Mouse (Mus musculus) bone marrow macrophage, adult 2 months (primary cell): Measurements from ENCODE around the gene Clic5. TPM values are rescaled to one million over a fixed set of nuclear protein-coding genes. Genes with fewer than 3 reads are reported as not detected.

Source experiments
- H3K27ac ChIP-seq: 2 replicates; pipeline ENCODE4 v1.5.1; 2012; ENCODE audit warnings: low read depth, low read length; ENCODE audit not compliant: insufficient read depth
- H3K4me1 ChIP-seq: 2 replicates; pipeline ENCODE4 v1.6.1; 2012; ENCODE audit warnings: low read length; ENCODE audit not compliant: control insufficient read depth, insufficient read depth
- H3K4me3 ChIP-seq: 2 replicates; pipeline ENCODE4 v1.5.1; 2012; ENCODE audit warnings: mild to moderate bottlenecking, low read length, moderate library complexity; ENCODE audit not compliant: insufficient read depth
- CTCF ChIP-seq: IDR thresholded peaks from 2 replicates; pipeline ENCODE4 v1.5.1; 2012; ENCODE audit warnings: low read depth, mild to moderate bottlenecking, low read length, moderate library complexity
- POLR2A ChIP-seq: IDR thresholded peaks from 2 replicates; pipeline ENCODE4 v1.6.1; 2012; ENCODE audit warnings: mild to moderate bottlenecking, low read depth, low read length, borderline replicate concordance
- polyA plus RNA-seq: library from polyadenylated mRNA; stranded (reverse); fragments of >200 nt; gene quantifications from 2 replicates; pipeline ENCODE4 v1.2.4, GENCODE M21; 2012; ENCODE audit not compliant: missing spikeins, insufficient read depth, insufficient read length

The Clic5 gene
- 0.12 and 0.13 TPM in 2 replicates for polyA plus RNA-seq

- peaks cover 13% of the 10 kb centered on the region for H3K4me1 ChIP-seq
- TF ChIP-seq CTCF, result no peak
- TF ChIP-seq POLR2A, result no peak
- peak within 1 kb of the TSS; percentile 30 for H3K4me3 ChIP-seq
- no peak within 1 kb of the TSS for H3K27ac ChIP-seq
Observed at GRCm38 (mm10) chr17:44188042-44188768, at the start of gene Clic5. Gene Clic5 (plus strand): TSS chr17:44188584.

DNA sequence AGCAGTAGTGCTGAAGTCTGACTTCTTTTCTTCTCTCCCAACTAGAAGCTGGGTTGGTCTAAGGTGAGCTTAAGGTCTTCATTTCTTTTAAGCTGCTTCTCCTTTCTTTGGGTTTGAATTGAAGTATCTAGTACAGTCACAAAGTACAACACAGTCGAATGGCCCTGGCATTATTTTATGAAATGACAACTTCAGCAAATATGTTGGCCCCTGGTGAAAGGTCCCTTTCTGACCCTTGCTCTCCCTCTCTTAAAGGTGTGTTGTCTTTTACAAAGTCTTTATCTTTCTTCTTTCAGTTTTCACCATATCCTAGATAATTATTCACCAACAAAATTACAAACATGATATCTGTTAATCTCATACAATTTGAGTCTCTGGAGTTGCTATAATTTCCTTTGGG, 42.6 kb upstream of the Clic5 start:
- no peaks in the 10 kb centered on the region for H3K4me1 ChIP-seq
- no peak for TF ChIP-seq POLR2A
- TF ChIP-seq CTCF, result no peak
- H3K27ac ChIP-seq, result no peak overlapping the region
- H3K4me3 ChIP-seq, result no peak overlapping the region

- no peak for TF ChIP-seq CTCF
- no peaks in the 10 kb centered on the region for H3K4me1 ChIP-seq
- no peak overlapping the region for H3K27ac ChIP-seq
- H3K4me3 ChIP-seq, result no peak overlapping the region
Observed at GRCm38 (mm10) chr17:44148109-44148846, 40.1 kb upstream of the Clic5 start.

GRCm38 (mm10) chr17:44151130-44151529, 37.3 kb upstream of the Clic5 start:
- Histone ChIP-seq H3K4me3 (no peak overlapping the region), H3K4me1 (no peaks in the 10 kb centered on the region), H3K27ac (no peak overlapping the region)
- TF ChIP-seq CTCF, result peak; percentile 85
- no peak for TF ChIP-seq POLR2A

DNA sequence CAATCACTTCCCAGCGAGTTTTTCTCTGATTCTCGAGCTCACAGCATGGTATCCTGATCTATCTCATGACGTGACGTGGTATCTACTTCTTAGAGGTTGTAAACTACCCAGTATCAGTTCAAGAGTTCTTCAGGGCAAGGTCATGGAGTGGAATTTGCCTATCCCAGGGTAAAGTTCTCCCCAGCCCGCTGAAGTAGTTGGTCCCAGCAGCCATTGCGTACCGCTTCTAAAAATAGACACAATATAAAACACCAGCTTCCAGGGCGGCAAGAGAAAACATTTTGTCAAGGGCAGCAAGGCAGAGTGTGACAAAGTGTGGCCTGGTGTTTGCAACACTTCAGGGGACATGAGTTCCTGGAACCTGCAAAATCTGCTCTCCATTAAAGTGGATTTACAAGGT, 36.5 kb upstream of the Clic5 start:
- H3K4me1 ChIP-seq, result no peaks in the 10 kb centered on the region
- H3K27ac ChIP-seq, result no peak overlapping the region
- H3K4me3 ChIP-seq, result no peak overlapping the region
- TF ChIP-seq POLR2A (no peak), CTCF (no peak)

DNA sequence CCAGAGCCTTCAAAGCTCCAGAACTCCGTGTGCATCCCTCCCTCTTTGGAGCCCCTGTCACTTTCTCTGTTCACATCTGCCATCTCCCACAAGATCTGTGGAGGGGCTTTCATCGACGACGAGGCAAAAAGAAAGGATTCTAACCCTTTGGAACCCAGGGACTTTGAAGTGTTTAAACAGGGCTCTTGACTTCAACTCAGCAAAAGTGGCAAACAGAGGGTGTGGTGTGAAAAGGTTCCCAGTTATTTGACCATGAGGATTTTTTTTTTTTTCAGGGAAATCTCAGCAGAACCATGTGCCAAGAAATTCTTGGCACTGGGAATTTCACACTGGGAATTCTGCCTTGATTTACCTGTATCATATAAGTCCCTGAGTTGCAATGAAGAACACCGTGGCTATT, 34.5 kb upstream of the Clic5 start:
- no peak overlapping the region for H3K27ac ChIP-seq
- no peak overlapping the region for H3K4me3 ChIP-seq
- H3K4me1 ChIP-seq, result no peaks in the 10 kb centered on the region
- TF ChIP-seq CTCF (no peak), POLR2A (no peak)

DNA sequence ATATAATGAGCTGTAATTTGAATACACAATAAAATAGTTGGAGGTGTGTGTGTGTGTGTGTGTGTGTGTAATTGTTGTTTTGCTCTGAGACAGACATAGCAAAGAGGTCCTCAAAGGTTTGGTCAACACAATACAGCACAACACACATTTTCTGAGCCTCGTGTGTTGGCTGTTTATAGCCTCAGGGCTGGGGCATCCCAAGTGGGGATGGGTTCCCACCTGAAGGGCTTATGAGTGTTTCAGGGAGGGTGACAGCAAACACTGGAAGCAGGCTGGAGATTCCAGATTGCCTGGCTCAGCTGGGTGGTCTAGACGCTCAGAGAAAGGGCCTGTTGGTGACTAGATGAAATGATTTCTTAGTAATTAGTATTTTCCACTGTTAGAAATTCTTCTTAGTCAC, 33.2 kb upstream of the Clic5 start:
- Histone ChIP-seq H3K4me1 (no peaks in the 10 kb centered on the region), H3K27ac (no peak overlapping the region), H3K4me3 (no peak overlapping the region)
- TF ChIP-seq POLR2A, result no peak
- no peak for TF ChIP-seq CTCF

- Histone ChIP-seq H3K4me3 (no peak overlapping the region), H3K27ac (no peak overlapping the region)
- no peak for TF ChIP-seq CTCF
- TF ChIP-seq POLR2A, result no peak
Observed at GRCm38 (mm10) chr17:44158186-44158585, 30.2 kb upstream of the Clic5 start.

DNA sequence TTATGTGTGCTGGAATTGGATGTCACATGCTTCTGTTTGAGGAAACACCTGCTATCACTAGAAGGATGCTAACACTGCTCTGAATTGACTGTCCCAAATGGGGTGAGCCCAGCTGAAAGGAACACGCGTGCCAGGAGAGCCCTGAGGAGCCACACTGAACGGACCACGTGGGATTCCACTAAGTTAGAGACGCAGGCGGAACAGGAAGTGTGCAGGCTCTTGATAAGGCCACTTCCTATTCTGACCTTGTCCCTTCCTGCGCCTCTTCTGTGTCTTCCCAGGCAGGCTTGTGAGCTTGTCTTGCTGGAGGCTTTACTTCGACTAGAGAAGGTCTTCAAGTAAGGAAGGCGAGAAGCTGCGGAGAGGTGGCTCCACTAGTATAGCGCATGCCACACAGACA, 27.9 kb upstream of the Clic5 start:
- no peak for TF ChIP-seq POLR2A
- no peak for TF ChIP-seq CTCF
- peaks cover 5% of the 10 kb centered on the region for H3K4me1 ChIP-seq
- H3K27ac ChIP-seq, result no peak overlapping the region
- no peak overlapping the region for H3K4me3 ChIP-seq

More at GRCm38 (mm10) chr17:44158186-44158585, 30.2 kb upstream of the Clic5 start:
- H3K4me1 ChIP-seq, result peaks cover 5% of the 10 kb centered on the region

DNA sequence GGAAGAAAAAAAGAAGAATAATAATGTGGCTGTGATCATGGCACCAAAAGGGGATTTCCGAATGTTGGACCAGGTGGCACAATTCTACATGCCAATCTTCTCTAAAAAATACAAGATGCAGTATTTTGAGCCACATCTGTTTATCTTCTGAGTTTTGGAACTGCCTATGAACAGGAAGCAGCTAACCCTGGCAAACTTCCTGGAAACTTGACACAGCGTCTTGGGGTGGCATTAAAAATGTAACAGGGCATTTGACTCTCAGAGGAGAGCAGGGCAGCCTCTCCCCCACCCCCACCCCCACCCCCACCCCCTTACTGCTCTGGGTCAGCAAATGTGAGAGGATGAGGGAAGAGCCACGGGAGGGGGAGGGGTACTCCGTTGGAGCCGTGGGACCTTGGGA, 25.9 kb upstream of the Clic5 start:
- no peak for TF ChIP-seq POLR2A
- no peak for TF ChIP-seq CTCF
- no peak overlapping the region for H3K4me3 ChIP-seq
- no peak overlapping the region for H3K27ac ChIP-seq

More for the DNA sequence above, 25.9 kb upstream of the Clic5 start:
- H3K4me1 ChIP-seq, result peaks cover 5% of the 10 kb centered on the region
